Mouse (Mus musculus): Measurements from ENCODE around the gene Rdm1.
"Not testable (repeated sequence)": the region's sequence is repeated elsewhere in the genome, so short reads cannot be mapped to it uniquely, and the experiment has no call there.

The Rdm1 gene

GRCm38 (mm10) chr11:101616948-101617767 is 9.8 kb upstream of the Rdm1 start:
- no peak for DNase-seq (ENCODE audit: low spot score)

DNA sequence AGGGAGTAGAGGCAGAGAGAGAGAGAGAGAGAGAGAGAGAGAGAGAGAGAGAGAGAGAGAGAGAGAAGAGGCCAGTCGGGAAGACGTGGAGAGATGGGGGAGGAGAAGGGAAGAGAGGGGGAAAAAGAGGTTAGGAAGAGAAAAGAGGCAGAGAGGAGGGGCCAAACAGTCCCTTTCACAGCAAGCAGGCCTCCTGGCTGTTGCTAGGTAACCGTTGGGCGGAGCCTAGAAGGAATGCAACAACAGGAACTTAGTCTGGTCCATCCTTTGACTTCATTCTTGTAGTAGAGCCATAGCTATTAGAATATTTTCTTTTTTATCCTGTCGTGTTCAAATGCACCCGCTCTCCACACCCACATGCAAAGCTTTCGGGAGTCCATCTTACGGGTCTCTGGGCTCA is 9.1 kb upstream of the Rdm1 start:
- no peak for DNase-seq (ENCODE audit: low spot score)

GRCm38 (mm10) chr11:101618596-101618995 is 8.4 kb upstream of the Rdm1 start:
- DNase-seq (ENCODE audit: low spot score): no peak

GRCm38 (mm10) chr11:101620022-101620655 is 6.9 kb upstream of the Rdm1 start:
- not testable (repeated sequence) for DNase-seq (ENCODE audit: low spot score)

GRCm38 (mm10) chr11:101626649-101626994 is 373 bp upstream of the Rdm1 start:
- DNase-seq (ENCODE audit: low spot score): no peak

DNA sequence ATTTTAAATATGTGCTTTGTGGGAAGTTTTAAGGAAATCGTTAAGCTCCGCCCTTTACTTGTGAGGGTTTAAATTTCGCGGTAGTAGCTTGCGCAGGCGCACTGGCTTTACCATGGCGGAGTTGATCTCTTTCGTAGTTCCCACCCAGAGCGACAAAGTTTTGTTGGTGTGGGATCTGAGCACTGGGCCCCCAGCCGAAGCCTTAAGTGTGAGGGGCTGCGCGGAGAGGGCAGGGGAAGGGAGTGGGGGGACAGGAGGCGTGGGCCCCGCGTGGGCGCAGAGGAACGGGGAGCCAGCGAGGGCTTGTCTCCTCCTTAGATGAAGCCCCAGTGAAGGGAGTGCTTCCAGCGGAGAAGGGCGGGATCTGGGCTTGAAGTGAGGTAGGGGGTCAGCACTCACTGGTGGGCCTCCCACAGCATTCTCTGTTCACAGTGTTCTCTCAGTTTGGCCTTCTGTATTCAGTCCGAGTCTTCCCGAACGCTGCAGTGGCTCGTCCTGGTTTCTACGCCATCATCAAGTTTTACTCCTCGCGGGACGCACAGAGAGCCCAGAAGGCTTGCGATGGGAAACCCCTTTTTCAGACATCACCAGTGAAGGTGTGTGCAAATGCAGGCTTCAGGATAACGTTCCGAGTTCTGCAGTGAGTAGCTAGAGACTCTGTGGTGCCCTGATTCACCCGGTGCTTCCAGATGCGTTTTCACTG is 1.0 kb downstream of the Rdm1 start:
- DNase-seq (ENCODE audit: low spot score): peak; percentile 87

DNA sequence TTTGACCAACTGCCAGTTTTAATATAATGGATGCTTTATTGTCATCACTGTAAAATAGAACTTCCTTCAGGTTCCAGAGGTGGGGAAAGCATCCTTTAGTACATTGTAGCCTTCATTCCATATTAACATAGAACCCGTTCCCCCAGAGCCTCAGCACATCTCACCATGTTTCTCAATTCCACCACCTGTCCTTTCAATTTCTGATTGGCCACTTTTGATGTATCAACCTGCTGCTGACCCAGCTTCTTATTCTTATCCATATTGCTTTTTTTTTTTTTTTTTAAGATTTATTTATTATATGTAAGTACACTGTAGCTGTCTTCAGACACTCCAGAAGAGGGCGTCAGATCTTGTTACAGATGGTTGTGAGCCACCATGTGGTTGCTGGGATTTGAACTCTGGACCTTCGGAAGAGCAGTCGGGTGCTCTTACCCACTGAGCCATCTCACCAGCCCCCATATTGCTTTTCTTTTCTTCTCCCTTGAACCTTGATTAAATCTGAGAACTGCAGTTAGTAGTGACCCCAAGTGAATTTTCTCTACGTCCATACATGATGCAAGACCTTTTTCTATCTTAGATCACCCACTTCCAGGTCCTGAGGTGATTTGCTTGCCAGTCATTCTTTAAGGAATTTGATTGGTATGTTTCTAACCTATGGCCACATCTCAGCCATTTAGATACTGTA is 1.9 kb downstream of the Rdm1 start:
- DNase-seq (ENCODE audit: low spot score): not testable (repeated sequence)

DNA sequence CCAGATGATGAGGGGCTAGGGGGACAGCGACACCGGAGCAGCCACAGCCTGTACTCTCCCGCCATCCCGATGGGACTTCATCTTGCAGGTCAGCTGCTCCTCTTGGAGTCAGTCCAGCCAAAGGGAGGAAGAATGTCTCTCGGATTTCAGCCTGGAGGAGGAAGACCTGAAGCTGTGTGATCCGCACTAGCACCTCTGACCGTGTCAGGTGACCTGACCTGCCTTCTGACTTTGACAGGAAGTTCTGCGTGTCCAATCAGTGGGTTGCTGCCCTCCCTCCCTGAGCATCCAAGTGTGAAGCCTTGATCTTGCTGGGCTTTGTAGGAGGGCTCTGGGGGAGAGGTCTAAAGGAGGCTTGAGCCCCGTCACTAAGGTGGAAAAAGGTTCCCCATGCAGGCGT is 8.7 kb downstream of the Rdm1 start:
- no peak for DNase-seq (ENCODE audit: low spot score)

- no peak for DNase-seq (ENCODE audit: low spot score)
These were observed 12.8 kb downstream of the Rdm1 start for GRCm38 (mm10) chr11:101639761-101640160.

GRCm38 (mm10) chr11:101640857-101641709 is 14.1 kb downstream of the Rdm1 start:
- DNase-seq (ENCODE audit: low spot score): peak; percentile 53

GRCm38 (mm10) chr11:101641710-101642642 is 15.0 kb downstream of the Rdm1 start:
- DNase-seq (ENCODE audit: low spot score): not testable (repeated sequence)

GRCm38 (mm10) chr11:101642931-101643330 is 15.9 kb downstream of the Rdm1 start:
- no peak for DNase-seq (ENCODE audit: low spot score)

GRCm38 (mm10) chr11:101644591-101644990 is 17.6 kb downstream of the Rdm1 start:
- DNase-seq (ENCODE audit: low spot score): no peak

DNA sequence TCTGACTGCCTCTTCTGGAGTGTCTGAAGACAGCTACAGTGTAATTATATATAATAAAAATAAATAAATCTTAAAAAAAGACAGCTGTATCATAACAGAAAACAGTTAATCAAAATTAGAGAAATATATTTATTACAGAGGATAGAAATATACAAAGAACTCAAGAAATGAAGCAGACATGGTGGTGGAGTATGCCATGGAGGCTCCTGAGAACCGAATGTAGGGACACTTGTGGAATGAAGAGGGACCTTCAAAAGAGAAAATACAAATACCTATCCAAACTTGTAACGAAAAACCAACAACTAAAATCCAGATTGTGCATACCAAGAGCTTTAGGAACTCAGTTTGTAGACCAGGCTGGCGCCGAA is 18.0 kb downstream of the Rdm1 start:
- not testable (repeated sequence) for DNase-seq (ENCODE audit: low spot score)

- peak; percentile 56 for DNase-seq (ENCODE audit: low spot score)
These were observed 18.7 kb downstream of the Rdm1 start for GRCm38 (mm10) chr11:101645411-101646282.

DNA sequence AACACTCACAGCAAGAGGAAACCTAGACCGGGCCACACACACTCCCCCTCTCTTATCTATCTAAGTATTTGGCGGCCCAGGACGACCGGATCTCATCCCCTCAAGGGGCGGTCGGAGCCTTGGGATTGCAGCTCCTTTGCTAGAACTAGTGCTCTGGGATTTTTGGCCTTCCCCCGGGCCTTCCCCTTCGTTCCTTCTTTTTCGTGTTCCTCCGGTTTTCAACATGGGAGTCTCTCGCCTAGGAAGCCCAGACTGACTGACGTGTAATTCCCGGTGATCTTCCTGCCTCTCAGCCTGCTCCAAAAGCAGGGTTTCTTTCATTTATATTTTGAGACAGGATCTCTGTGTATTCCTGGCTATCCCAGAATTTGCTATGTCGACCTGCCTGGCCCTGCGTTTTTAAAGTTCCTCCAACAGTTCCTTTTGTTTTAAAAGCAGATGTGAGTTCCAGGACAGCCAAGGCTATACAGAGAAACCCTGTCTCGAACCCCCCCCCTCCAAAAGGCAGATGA is 19.3 kb downstream of the Rdm1 start:
- not testable (repeated sequence) for DNase-seq (ENCODE audit: low spot score)

DNA sequence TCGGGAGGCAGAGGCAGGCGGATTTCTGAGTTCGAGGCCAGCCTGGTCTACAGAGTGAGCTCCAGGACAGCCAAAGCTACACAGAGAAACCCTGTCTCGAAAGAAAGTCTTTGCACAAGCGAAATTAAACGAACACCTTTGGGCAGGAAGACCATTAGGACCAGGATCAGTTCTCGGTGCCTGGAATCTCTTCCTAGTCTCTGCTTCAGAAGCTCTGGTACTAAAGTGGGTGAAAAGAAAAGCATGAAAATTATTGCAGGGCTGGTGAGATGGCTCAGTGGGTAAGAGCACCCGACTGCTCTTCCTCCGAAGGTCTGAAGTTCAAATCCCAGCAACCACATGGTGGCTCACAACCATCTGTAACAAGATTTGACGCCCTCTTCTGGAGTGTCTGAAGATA is 20.1 kb downstream of the Rdm1 start:
- DNase-seq (ENCODE audit: low spot score): not testable (repeated sequence)

DNA sequence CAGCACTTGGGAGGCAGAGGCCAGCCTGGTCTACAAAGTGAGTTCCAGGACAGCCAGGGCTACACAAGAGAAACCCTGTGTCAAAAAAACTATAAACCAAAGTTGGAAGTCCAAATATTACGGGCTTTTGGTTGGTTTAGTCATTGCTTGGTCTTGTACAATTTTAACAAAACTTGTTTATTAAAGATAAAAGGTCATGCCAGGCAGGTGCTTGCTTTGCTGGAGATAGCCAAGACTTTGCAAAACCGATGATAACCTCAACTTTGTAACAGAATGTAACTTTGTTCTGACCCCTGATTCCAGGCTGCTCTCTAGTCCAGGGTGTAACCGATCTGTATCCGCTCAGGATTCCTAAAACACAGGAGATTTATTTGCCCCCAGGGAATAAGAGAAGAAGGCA is 29.4 kb downstream of the Rdm1 start:
- DNase-seq (ENCODE audit: low spot score): no peak

- DNase-seq (ENCODE audit: low spot score): no peak
These were observed 30.5 kb downstream of the Rdm1 start for GRCm38 (mm10) chr11:101657528-101657885.

Measured in ovary, postnatal 10 days (tissue).